Mouse (Mus musculus) cerebellum, postnatal 36 days (tissue): ENCODE measurements around the gene Gm21887.
"Not testable (repeated sequence)": the region's sequence is repeated elsewhere in the genome, so short reads cannot be mapped to it uniquely, and the experiment has no call there.

Experiments
- DNase-seq, 2 experiments: peaks; one replicate each; pipeline ENCODE4 v3.0.0; 2021 to 2022; ENCODE audit warnings: mixed read lengths in 2 of 2

The Gm21887 gene

GRCm38 (mm10) chrX:169984331-169984730 is 25.1 kb upstream of the Gm21887 start:
- DNase-seq: not testable (repeated sequence)

- DNase-seq: peak in 1 of 2 experiments; percentile 11
Observed at GRCm38 (mm10) chrX:169984853-169985252, 24.6 kb upstream of the Gm21887 start.

GRCm38 (mm10) chrX:169985796-169986195 is 23.7 kb upstream of the Gm21887 start:
- peak; percentile 41 to 51 for DNase-seq

- DNase-seq: peak; percentile 89 to 90
Observed at GRCm38 (mm10) chrX:169986519-169987367, 22.7 kb upstream of the Gm21887 start.

GRCm38 (mm10) chrX:169987368-169987837 is 22.1 kb upstream of the Gm21887 start:
- peak in 1 of 2 experiments; percentile 49 for DNase-seq

- DNase-seq: peak in 1 of 2 experiments; percentile 24
Observed at GRCm38 (mm10) chrX:169988571-169989218, 20.8 kb upstream of the Gm21887 start.

- not testable (repeated sequence) for DNase-seq
Observed at GRCm38 (mm10) chrX:169989219-169989595, 20.3 kb upstream of the Gm21887 start.

- DNase-seq: peak; percentile 67 to 68
Observed at GRCm38 (mm10) chrX:169989691-169990631, 19.5 kb upstream of the Gm21887 start.

- DNase-seq: peak; percentile 73 to 92
Observed at GRCm38 (mm10) chrX:169991128-169991873, 18.2 kb upstream of the Gm21887 start.

GRCm38 (mm10) chrX:169992086-169992930 is 17.2 kb upstream of the Gm21887 start:
- not testable (repeated sequence) for DNase-seq

- not testable (repeated sequence) for DNase-seq
Observed at GRCm38 (mm10) chrX:169992951-169993547, 16.4 kb upstream of the Gm21887 start.

- peak in 1 of 2 experiments; percentile 42 for DNase-seq
Observed at GRCm38 (mm10) chrX:169994011-169994865, 15.2 kb upstream of the Gm21887 start.

GRCm38 (mm10) chrX:169994866-169995711 is 14.4 kb upstream of the Gm21887 start:
- DNase-seq: not testable (repeated sequence)

- DNase-seq: not testable (repeated sequence)
Observed at GRCm38 (mm10) chrX:169995909-169996521, 13.4 kb upstream of the Gm21887 start.

GRCm38 (mm10) chrX:169996926-169997325 is 12.5 kb upstream of the Gm21887 start:
- DNase-seq: peak; percentile 64 to 74

- DNase-seq: not testable (repeated sequence)
Observed at GRCm38 (mm10) chrX:169997456-169997853, 12.0 kb upstream of the Gm21887 start.

GRCm38 (mm10) chrX:169997854-169998456 is 11.5 kb upstream of the Gm21887 start:
- peak; percentile 92 to 100 for DNase-seq
